Mouse (Mus musculus): ENCODE measurements around the gene Ren1.

DNA sequence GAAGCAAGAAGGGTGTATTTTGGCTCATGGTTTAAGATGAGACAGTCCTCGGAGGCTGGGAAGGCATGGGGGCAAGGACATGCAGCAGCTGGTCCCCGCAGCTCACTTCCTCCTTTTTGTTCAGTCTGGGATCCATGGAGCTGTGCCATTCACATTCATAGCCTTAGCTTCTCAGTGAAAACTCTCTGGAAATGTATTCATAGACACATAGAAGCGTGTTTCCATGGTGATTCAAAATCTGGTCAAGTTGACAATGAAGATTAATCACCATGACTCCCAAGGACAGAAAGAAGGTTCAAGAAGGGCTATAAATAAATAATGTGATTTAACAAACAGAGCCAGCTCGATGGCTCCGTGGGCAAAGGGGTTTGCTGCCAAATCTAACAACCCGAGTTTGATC, 16.4 kb upstream of the Ren1 start:
- TF ChIP-seq CTCF (conservative IDR thresholded peaks at IDR 0.05; ENCODE audit: insufficient read depth, insufficient read length, low read depth, low read length): no peak
- no peak for TF ChIP-seq POLR2A (IDR thresholded peaks at IDR 0.05; ENCODE audit: low read depth, low read length)

Measured in kidney, adult 2 months (tissue).